ENCODE assay signal across 8 mouse cellular contexts in genomic region chr17:57248201-57248699, GRCm38 (mm10). TPM values are rescaled to one million over a fixed set of nuclear protein-coding genes. Genes with fewer than 3 reads are reported as not detected.
A peak's percentile ranks its signal among the peaks of the same experiment; 100 is the strongest.
DNase-seq lines count a peak whose midpoint lies in the region; ATAC-seq lines count a peak whose summit lies in the region.

Gpr108 (minus strand) TSS chr17:57248446.

- no peaks in the 10 kb centered on the region; the same call in 1 of the 2 replicates for H3K36me3 ChIP-seq in hindbrain, embryonic 14.5 days (replicated peaks; ENCODE audit: control insufficient read depth, insufficient read depth)

- H3K27me3 ChIP-seq in hindbrain, embryonic 14.5 days (ENCODE audit: control insufficient read depth, insufficient read depth, low read length): no peaks in the 10 kb centered on the region

- H3K27ac ChIP-seq in hindbrain, embryonic 14.5 days: peak within 1 kb of the TSS; percentile 96

- H3K4me3 ChIP-seq in hindbrain, embryonic 14.5 days (replicated peaks; ENCODE audit: low read length): peak within 1 kb of the TSS; percentile 57

- peak; percentile 91 for DNase-seq in T-cell, adult 2 months (ENCODE audit: low spot score)
- DNase-seq in cerebellum, postnatal 25 days: peak; percentile 85 to 90
- DNase-seq in frontal cortex, postnatal 25 days (ENCODE audit: low spot score in 2 of 2): peak; percentile 77
- peak; percentile 80 for DNase-seq in hindbrain, embryonic 14.5 days (ENCODE audit: low spot score)
- DNase-seq in layer of hippocampus, postnatal 36 days: peak; percentile 80 to 81
- DNase-seq in lung, postnatal 36 days: peak; percentile 95
- DNase-seq in retina, postnatal 1 day: peak; percentile 90
- DNase-seq in urinary bladder, adult 2 months (ENCODE audit: low spot score): peak; percentile 70

- H3K4me2 ChIP-seq in hindbrain, embryonic 14.5 days (replicated peaks): peak within 1 kb of the TSS; percentile 95

- H3K9me3 ChIP-seq in hindbrain, embryonic 14.5 days (ENCODE audit: control insufficient read depth, low read length): no peaks in the 10 kb centered on the region

- H3K4me1 ChIP-seq in hindbrain, embryonic 14.5 days (replicated peaks; ENCODE audit: control insufficient read depth, insufficient read depth, low read length): peaks cover 27% of the 10 kb centered on the region

- ATAC-seq in hindbrain, embryonic 14.5 days (ENCODE audit: low FRiP score): peak; percentile 56

- H3K9ac ChIP-seq in hindbrain, embryonic 14.5 days: peak within 1 kb of the TSS; percentile 70

- under 1% methylated on average over 12 of the region's 12 CpGs for WGBS in hindbrain, embryonic 14.5 days

RNA-seq across cellular contexts. Expression of gene Gpr108, which starts in this region (rescaled TPM):
- 22.1 and 24.3 TPM in 2 replicates for polyA plus RNA-seq in hindbrain, embryonic 14.5 days (2014; fragmentation: Nextera tagmentation; extraction: Ambion mirVana)
- total RNA-seq in layer of hippocampus, postnatal 36 days (2021): 10 to 100 TPM; 23.6 to 25.4 TPM
- 46.5 and 46.9 TPM in 2 replicates for polyA plus RNA-seq in urinary bladder, adult 2 months (2012; rRNA removed)

Comparison
In these comparisons a context has a peak if more than half of its experiments do, and no peak if none do; other contexts are left out.
1. Peak in every context shown above with its lines: DNase-seq, ATAC-seq, H3K4me3 ChIP-seq and H3K27ac ChIP-seq.